Mouse (Mus musculus): Measurements from ENCODE around the gene Zscan22. TPM values are rescaled to one million over a fixed set of nuclear protein-coding genes. Genes with fewer than 3 reads are reported as not detected.
"Not testable (repeated sequence)": the region's sequence is repeated elsewhere in the genome, so short reads cannot be mapped to it uniquely, and the experiment has no call there.

Zscan22 gene
- polyA plus RNA-seq, 1 experiment from 2014 or later = 10.4 TPM

- Histone ChIP-seq H3K4me3 (no peak overlapping the region), H3K9me3 (no peaks in the 10 kb centered on the region), H3K9ac (no peak overlapping the region), H3K4me2 (no peak overlapping the region), H3K4me1 (peaks cover 18% of the 10 kb centered on the region), H3K27me3 (replicated peaks) (no peaks in the 10 kb centered on the region), H3K36me3 (peaks cover 75% of the 10 kb centered on the region), H3K27ac (replicated peaks) (no peak overlapping the region)
- 68% methylated on average over 1 of the region's 1 CpGs for WGBS
- ATAC-seq (ENCODE audit: extremely low read depth, insufficient number of reproducible peaks, low FRiP score, low TSS enrichment) = no peak
These were observed 7.5 kb downstream of the Zscan22 start for GRCm38 (mm10) chr7:12905146-12905545.

DNA sequence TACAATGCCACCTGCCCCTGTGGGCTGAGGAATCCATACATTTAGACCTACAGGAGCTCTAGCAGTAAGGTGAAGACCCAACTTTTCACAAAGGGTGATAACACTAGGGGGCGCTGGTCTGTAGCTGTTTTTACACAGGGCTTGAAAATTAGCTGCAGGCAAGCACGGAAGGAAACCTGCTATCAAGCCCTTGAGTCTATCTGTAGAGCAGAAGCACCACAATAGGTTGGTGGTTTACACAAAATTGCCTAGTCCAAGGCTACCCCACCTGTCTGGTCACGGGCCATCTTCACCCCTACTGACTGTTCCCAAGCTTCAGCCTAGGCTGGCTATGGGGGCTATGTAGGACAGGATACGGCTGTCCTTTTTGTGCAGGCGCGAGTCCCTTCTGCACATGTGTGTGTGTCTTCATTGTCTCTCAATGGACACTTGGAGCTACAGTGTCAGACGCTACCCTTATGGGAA is 11.9 kb downstream of the Zscan22 start:
- 24% methylated on average over 7 of the region's 7 CpGs for WGBS
- no peaks in the 10 kb centered on the region for H3K27me3 ChIP-seq (replicated peaks)
- peak overlapping the region; percentile 70 for H3K4me2 ChIP-seq
- peaks cover 16% of the 10 kb centered on the region for H3K4me1 ChIP-seq
- peaks cover 45% of the 10 kb centered on the region for H3K36me3 ChIP-seq
- peak overlapping the region; percentile 94 for H3K27ac ChIP-seq (replicated peaks)
- H3K4me3 ChIP-seq = peak overlapping the region; percentile 66
- ATAC-seq (ENCODE audit: extremely low read depth, insufficient number of reproducible peaks, low FRiP score, low TSS enrichment) = 0 out of 2 replicates have a peak, but pooled peaks have one; percentile 28
- no peaks in the 10 kb centered on the region for H3K9me3 ChIP-seq
- H3K9ac ChIP-seq = peak overlapping the region; percentile 82

- H3K27me3 ChIP-seq (replicated peaks) = no peaks in the 10 kb centered on the region
- H3K4me2 ChIP-seq = peak overlapping the region; percentile 70
- peaks cover 11% of the 10 kb centered on the region for H3K4me1 ChIP-seq
- H3K9ac ChIP-seq = peak overlapping the region; percentile 82
- ATAC-seq (ENCODE audit: extremely low read depth, insufficient number of reproducible peaks, low FRiP score, low TSS enrichment) = peak; percentile 59; the same call in 1 of the 2 replicates
- peak overlapping the region; percentile 94 for H3K27ac ChIP-seq (replicated peaks)
- H3K4me3 ChIP-seq = peak overlapping the region; percentile 66
- no peaks in the 10 kb centered on the region for H3K9me3 ChIP-seq
- H3K36me3 ChIP-seq = peaks cover 38% of the 10 kb centered on the region
- 5% methylated on average over 19 of the region's 19 CpGs for WGBS
These were observed 12.6 kb downstream of the Zscan22 start for GRCm38 (mm10) chr7:12910181-12910668.

DNA sequence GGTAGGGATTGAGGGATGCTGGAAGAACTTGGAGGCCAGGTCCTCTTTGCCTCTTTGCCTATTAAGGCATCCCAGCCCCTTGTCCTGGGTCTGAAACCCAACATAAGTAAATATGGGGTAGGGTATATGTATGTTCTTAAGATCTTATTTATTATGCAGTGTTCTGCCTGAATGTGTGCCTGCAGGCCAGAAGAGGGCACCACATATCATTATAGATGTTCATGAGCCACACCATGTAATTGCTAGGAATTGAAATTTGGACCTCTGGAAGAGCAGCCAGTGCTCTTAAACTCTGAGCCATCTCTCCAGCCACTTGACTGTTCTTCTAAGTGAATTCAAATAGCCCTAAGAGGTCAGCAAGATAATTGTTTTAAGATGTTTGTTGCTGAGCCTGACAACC is 15.9 kb downstream of the Zscan22 start:
- Histone ChIP-seq H3K9me3 (no peaks in the 10 kb centered on the region), H3K4me1 (peaks cover 9% of the 10 kb centered on the region), H3K4me3 (no peak overlapping the region), H3K9ac (no peak overlapping the region), H3K4me2 (no peak overlapping the region), H3K36me3 (peaks cover 5% of the 10 kb centered on the region), H3K27ac (replicated peaks) (no peak overlapping the region), H3K27me3 (replicated peaks) (no peaks in the 10 kb centered on the region)
- no peak for ATAC-seq (ENCODE audit: extremely low read depth, insufficient number of reproducible peaks, low FRiP score, low TSS enrichment)

GRCm38 (mm10) chr7:12920495-12920894 is 22.9 kb downstream of the Zscan22 start:
- Histone ChIP-seq H3K36me3 (peaks cover 27% of the 10 kb centered on the region), H3K4me1 (peaks cover 20% of the 10 kb centered on the region), H3K4me2 (peak overlapping the region; percentile 31; the same call in 1 of the 2 replicates)
- not testable (repeated sequence) for H3K4me3 ChIP-seq; H3K9me3 ChIP-seq; H3K27me3 ChIP-seq (replicated peaks); ATAC-seq (ENCODE audit: extremely low read depth, insufficient number of reproducible peaks, low FRiP score, low TSS enrichment); H3K9ac ChIP-seq; H3K27ac ChIP-seq (replicated peaks)
- WGBS = 76% methylated on average over 7 of the region's 8 CpGs

DNA sequence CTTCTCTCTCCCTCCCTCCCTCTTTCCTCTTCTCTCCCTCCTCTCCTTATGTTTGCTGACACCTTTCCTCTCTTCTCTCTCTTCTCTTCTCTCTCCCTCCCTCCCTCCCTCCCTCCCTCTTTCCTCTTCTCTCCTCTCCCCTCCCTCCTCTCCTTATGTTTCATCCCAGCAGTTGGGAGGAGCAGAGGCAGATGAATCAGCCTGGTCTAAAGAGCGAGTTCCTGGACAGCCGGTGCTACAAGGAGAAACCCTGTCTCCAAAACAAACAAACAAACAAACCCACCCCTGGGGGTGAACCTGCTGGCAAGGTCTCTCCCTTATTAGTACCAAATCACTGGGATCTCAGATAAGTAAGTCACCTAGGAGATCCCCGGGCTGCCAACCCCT is 23.7 kb downstream of the Zscan22 start:
- WGBS = 0% methylated on average over 3 of the region's 3 CpGs
- peaks cover 36% of the 10 kb centered on the region for H3K36me3 ChIP-seq
- no peaks in the 10 kb centered on the region for H3K27me3 ChIP-seq (replicated peaks)
- peak overlapping the region; percentile 89 for H3K4me2 ChIP-seq
- H3K9ac ChIP-seq = peak overlapping the region; percentile 92
- no peak for ATAC-seq (ENCODE audit: extremely low read depth, insufficient number of reproducible peaks, low FRiP score, low TSS enrichment)
- peaks cover 20% of the 10 kb centered on the region for H3K4me1 ChIP-seq
- no peaks in the 10 kb centered on the region for H3K9me3 ChIP-seq
- H3K27ac ChIP-seq (replicated peaks) = peak overlapping the region; percentile 98
- peak overlapping the region; percentile 98 for H3K4me3 ChIP-seq

GRCm38 (mm10) chr7:12921705-12922465 is 24.3 kb downstream of the Zscan22 start, which contains the start of gene Rps5:
TSS of gene Rps5 (plus strand) at chr7:12922290.
- peak; percentile 98 for ATAC-seq (ENCODE audit: extremely low read depth, insufficient number of reproducible peaks, low FRiP score, low TSS enrichment)
- Histone ChIP-seq H3K27ac (replicated peaks) (peak within 1 kb of the TSS; percentile 98), H3K27me3 (replicated peaks) (peaks cover 2% of the 10 kb centered on the region; the same call in 1 of the 2 replicates), H3K4me2 (peak within 1 kb of the TSS; percentile 99), H3K9me3 (no peaks in the 10 kb centered on the region), H3K4me1 (peaks cover 20% of the 10 kb centered on the region), H3K9ac (peak within 1 kb of the TSS; percentile 96), H3K36me3 (peaks cover 41% of the 10 kb centered on the region), H3K4me3 (peak within 1 kb of the TSS; percentile 98)
- under 1% methylated on average over 55 of the region's 55 CpGs for WGBS

DNA sequence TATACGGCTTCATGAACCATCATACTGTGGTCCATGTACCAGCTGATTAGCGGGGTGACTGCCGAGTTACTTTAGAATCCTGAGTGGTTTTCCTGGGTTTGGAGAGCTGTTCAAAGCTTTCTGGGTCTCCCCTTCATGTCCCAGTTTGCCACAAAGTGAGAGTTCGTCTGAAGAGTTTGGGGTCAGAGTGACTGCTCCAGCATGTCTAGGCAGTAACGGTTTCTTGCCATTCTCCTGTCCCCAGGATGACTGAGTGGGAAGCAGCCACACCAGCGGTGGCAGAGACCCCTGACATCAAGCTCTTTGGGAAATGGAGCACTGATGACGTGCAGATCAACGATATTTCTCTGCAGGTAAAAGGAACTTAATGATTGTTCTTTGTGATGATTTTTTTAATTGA is 25.1 kb downstream of the Zscan22 start:
- peak overlapping the region; percentile 96 for H3K9ac ChIP-seq
- ATAC-seq (ENCODE audit: extremely low read depth, insufficient number of reproducible peaks, low FRiP score, low TSS enrichment) = no peak
- peak overlapping the region; percentile 52; the same call in 1 of the 2 replicates for H3K27ac ChIP-seq (replicated peaks)
- peak overlapping the region; percentile 99 for H3K4me2 ChIP-seq
- peak overlapping the region; percentile 98 for H3K4me3 ChIP-seq
- peaks cover 3% of the 10 kb centered on the region; the same call in 1 of the 2 replicates for H3K27me3 ChIP-seq (replicated peaks)
- H3K36me3 ChIP-seq = peaks cover 45% of the 10 kb centered on the region
- H3K9me3 ChIP-seq = no peaks in the 10 kb centered on the region
- peaks cover 25% of the 10 kb centered on the region for H3K4me1 ChIP-seq
- WGBS = 2% methylated on average over 8 of the region's 8 CpGs

- 82% methylated on average over 7 of the region's 7 CpGs for WGBS
- Histone ChIP-seq H3K27me3 (replicated peaks) (peaks cover 16% of the 10 kb centered on the region; the same call in 1 of the 2 replicates), H3K36me3 (peaks cover 45% of the 10 kb centered on the region), H3K9ac (no peak overlapping the region), H3K9me3 (no peaks in the 10 kb centered on the region), H3K27ac (replicated peaks) (no peak overlapping the region), H3K4me3 (no peak overlapping the region), H3K4me2 (no peak overlapping the region), H3K4me1 (peaks cover 35% of the 10 kb centered on the region)
- ATAC-seq (ENCODE audit: extremely low read depth, insufficient number of reproducible peaks, low FRiP score, low TSS enrichment) = no peak
These were observed 28.7 kb downstream of the Zscan22 start for GRCm38 (mm10) chr7:12926316-12926715.

DNA sequence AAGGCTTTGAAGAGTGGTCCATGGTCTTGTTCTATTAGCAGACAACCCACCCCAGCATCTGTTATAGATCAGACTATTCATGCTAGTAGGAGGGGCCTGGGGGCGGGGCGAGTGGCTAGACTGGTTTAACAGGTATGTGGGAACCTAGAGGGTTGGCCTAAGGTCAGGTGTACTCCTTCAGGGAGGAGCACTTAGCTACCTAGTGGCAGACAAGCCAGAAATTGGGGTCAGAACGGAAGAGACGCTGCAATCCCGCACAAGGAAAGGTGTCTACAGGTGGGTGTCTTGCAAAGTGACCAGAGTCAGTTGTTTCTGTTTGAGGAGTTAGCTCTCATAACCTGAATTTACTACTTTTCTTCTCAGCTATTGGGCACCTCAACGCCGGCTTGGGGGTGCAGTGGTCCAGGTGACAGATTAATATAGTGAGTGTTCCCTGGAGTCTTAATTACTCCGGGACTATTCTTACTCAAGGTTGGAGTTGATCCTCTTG is 29.6 kb downstream of the Zscan22 start, which contains the start of gene Rnf225:
Gene Rnf225 (plus strand): TSS at position 226 of the 490 bp plus-strand sequence.
- peak within 1 kb of the TSS; percentile 55 for H3K4me3 ChIP-seq
- WGBS = 29% methylated on average over 8 of the region's 8 CpGs
- H3K9me3 ChIP-seq = no peaks in the 10 kb centered on the region
- ATAC-seq (ENCODE audit: extremely low read depth, insufficient number of reproducible peaks, low FRiP score, low TSS enrichment) = no peak
- H3K36me3 ChIP-seq = peaks cover 45% of the 10 kb centered on the region
- peak within 1 kb of the TSS; percentile 90 for H3K4me2 ChIP-seq
- 0 out of 2 replicates have a peak within 1 kb of the TSS, but pooled peaks have one; percentile 20 for H3K27ac ChIP-seq (replicated peaks)
- peaks cover 16% of the 10 kb centered on the region; the same call in 1 of the 2 replicates for H3K27me3 ChIP-seq (replicated peaks)
- H3K9ac ChIP-seq = peak within 1 kb of the TSS; percentile 82
- peaks cover 35% of the 10 kb centered on the region for H3K4me1 ChIP-seq

All from heart, embryonic 13.5 days (tissue).